Mouse (Mus musculus): ENCODE measurements around the gene Ube2cbp. TPM values are rescaled to one million over a fixed set of nuclear protein-coding genes. Genes with fewer than 3 reads are reported as not detected.

The Ube2cbp gene
- polyA plus RNA-seq (2016; fragmentation: Nextera tagmentation; extraction: Ambion mirVana): 4.6 and 5.0 TPM in 2 replicates

- 2% methylated on average over 70 of the region's 70 CpGs for whole genome bisulfite sequencing
- ATAC-seq (ENCODE audit: insufficient number of reproducible peaks, low FRiP score): peak; percentile 85
- peak within 1 kb of the TSS; percentile 68 for H3K4me2 ChIP-seq
Observed at GRCm38 (mm10) chr9:86464151-86465105, at the start of gene Ube2cbp. Gene Ube2cbp, minus strand, starts transcription at chr9:86464950.

GRCm38 (mm10) chr9:86514390-86514789 is 49.6 kb upstream of the Ube2cbp start:
- H3K9ac ChIP-seq: no peak overlapping the region
- H3K4me2 ChIP-seq: no peak overlapping the region
- H3K4me3 ChIP-seq: no peak overlapping the region
- no peaks in the 10 kb centered on the region for H3K9me3 ChIP-seq (replicated peaks)
- no peak for ATAC-seq (ENCODE audit: insufficient number of reproducible peaks, low FRiP score)
- 62% methylated on average over 3 of the region's 3 CpGs for WGBS
- H3K27ac ChIP-seq (ENCODE audit: poor library complexity, severe bottlenecking): no peak overlapping the region
- 0 out of 2 replicates have a peak, but pooled peaks cover 3% of the 10 kb centered on the region for H3K4me1 ChIP-seq (replicated peaks)
- no peaks in the 10 kb centered on the region for H3K27me3 ChIP-seq (replicated peaks)
- H3K36me3 ChIP-seq: peaks cover 36% of the 10 kb centered on the region

More at GRCm38 (mm10) chr9:86464151-86465105, at the start of gene Ube2cbp:
- Histone ChIP-seq H3K4me3 (peak within 1 kb of the TSS; percentile 61), H3K4me1 (replicated peaks) (peaks cover 6% of the 10 kb centered on the region; the same call in 1 of the 2 replicates), H3K27ac (ENCODE audit: poor library complexity, severe bottlenecking) (peak within 1 kb of the TSS; percentile 48; the same call in 1 of the 2 replicates), H3K36me3 (no peaks in the 10 kb centered on the region), H3K9me3 (replicated peaks) (no peaks in the 10 kb centered on the region), H3K9ac (peak within 1 kb of the TSS; percentile 77), H3K27me3 (replicated peaks) (peaks cover 3% of the 10 kb centered on the region; the same call in 1 of the 2 replicates)

GRCm38 (mm10) chr9:86513733-86514132 is 49.0 kb upstream of the Ube2cbp start:
- no peak overlapping the region for H3K9ac ChIP-seq
- H3K27ac ChIP-seq (ENCODE audit: poor library complexity, severe bottlenecking): no peak overlapping the region
- H3K4me2 ChIP-seq: no peak overlapping the region
- peaks cover 36% of the 10 kb centered on the region for H3K36me3 ChIP-seq
- no peaks in the 10 kb centered on the region for H3K9me3 ChIP-seq (replicated peaks)
- 67% methylated on average over 5 of the region's 5 CpGs for WGBS
- H3K4me1 ChIP-seq (replicated peaks): 0 out of 2 replicates have a peak, but pooled peaks cover 3% of the 10 kb centered on the region
- no peak overlapping the region for H3K4me3 ChIP-seq
- H3K27me3 ChIP-seq (replicated peaks): no peaks in the 10 kb centered on the region
- no peak for ATAC-seq (ENCODE audit: insufficient number of reproducible peaks, low FRiP score)

GRCm38 (mm10) chr9:86507437-86507836 is 42.7 kb upstream of the Ube2cbp start:
- no peaks in the 10 kb centered on the region for H3K27me3 ChIP-seq (replicated peaks)
- ATAC-seq (ENCODE audit: insufficient number of reproducible peaks, low FRiP score): no peak

GRCm38 (mm10) chr9:86499083-86499482 is 34.3 kb upstream of the Ube2cbp start:
- Histone ChIP-seq H3K27ac (ENCODE audit: poor library complexity, severe bottlenecking) (no peak overlapping the region), H3K9ac (no peak overlapping the region), H3K36me3 (peaks cover 21% of the 10 kb centered on the region), H3K4me3 (no peak overlapping the region), H3K9me3 (replicated peaks) (no peaks in the 10 kb centered on the region), H3K4me1 (replicated peaks) (no peaks in the 10 kb centered on the region), H3K27me3 (replicated peaks) (no peaks in the 10 kb centered on the region), H3K4me2 (no peak overlapping the region)
- no peak for ATAC-seq (ENCODE audit: insufficient number of reproducible peaks, low FRiP score)
- WGBS: 83% methylated on average over 3 of the region's 3 CpGs

More at GRCm38 (mm10) chr9:86507437-86507836, 42.7 kb upstream of the Ube2cbp start:
- Histone ChIP-seq H3K27ac (ENCODE audit: poor library complexity, severe bottlenecking) (no peak overlapping the region), H3K4me1 (replicated peaks) (no peaks in the 10 kb centered on the region), H3K4me3 (no peak overlapping the region), H3K4me2 (no peak overlapping the region), H3K36me3 (peaks cover 12% of the 10 kb centered on the region), H3K9me3 (replicated peaks) (no peaks in the 10 kb centered on the region), H3K9ac (no peak overlapping the region)
- 79% methylated on average over 4 of the region's 4 CpGs for WGBS

DNA sequence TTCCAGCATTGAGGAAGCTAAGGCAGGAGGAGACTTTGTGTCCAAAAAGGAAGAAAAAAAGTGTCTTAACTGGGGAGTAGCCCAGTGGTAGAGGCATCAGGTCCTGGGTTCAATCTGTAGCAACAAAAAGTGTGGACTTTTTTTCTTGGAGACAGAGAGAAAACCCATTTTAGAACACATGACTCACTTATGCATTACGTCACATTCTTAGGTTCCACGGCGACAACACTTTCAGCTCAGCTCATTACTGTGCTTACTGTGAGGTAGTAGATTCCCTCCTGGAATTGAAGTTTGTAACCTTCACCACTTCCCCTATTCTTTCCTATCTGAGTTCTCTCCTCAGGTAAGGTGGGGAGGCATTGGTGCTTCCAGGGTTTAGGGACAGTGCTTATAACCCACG is 31.5 kb upstream of the Ube2cbp start:
- Histone ChIP-seq H3K4me1 (replicated peaks) (no peaks in the 10 kb centered on the region), H3K4me3 (no peak overlapping the region), H3K4me2 (no peak overlapping the region), H3K36me3 (peaks cover 26% of the 10 kb centered on the region; the same call in 1 of the 2 replicates), H3K27ac (ENCODE audit: poor library complexity, severe bottlenecking) (no peak overlapping the region), H3K27me3 (replicated peaks) (no peaks in the 10 kb centered on the region), H3K9me3 (replicated peaks) (no peaks in the 10 kb centered on the region), H3K9ac (no peak overlapping the region)
- 94% methylated on average over 4 of the region's 4 CpGs for WGBS
- no peak for ATAC-seq (ENCODE audit: insufficient number of reproducible peaks, low FRiP score)

- H3K36me3 ChIP-seq: peaks cover 24% of the 10 kb centered on the region
- no peak for ATAC-seq (ENCODE audit: insufficient number of reproducible peaks, low FRiP score)
- H3K27me3 ChIP-seq (replicated peaks): no peaks in the 10 kb centered on the region
- no peak overlapping the region for H3K4me2 ChIP-seq
- no peak overlapping the region for H3K27ac ChIP-seq (ENCODE audit: poor library complexity, severe bottlenecking)
- 85% methylated on average over 2 of the region's 2 CpGs for whole genome bisulfite sequencing
- no peaks in the 10 kb centered on the region for H3K9me3 ChIP-seq (replicated peaks)
- H3K4me1 ChIP-seq (replicated peaks): no peaks in the 10 kb centered on the region
- no peak overlapping the region for H3K4me3 ChIP-seq
- no peak overlapping the region for H3K9ac ChIP-seq
Observed at GRCm38 (mm10) chr9:86491740-86492139, 27.0 kb upstream of the Ube2cbp start.

GRCm38 (mm10) chr9:86482236-86482635 is 17.5 kb upstream of the Ube2cbp start:
- H3K4me2 ChIP-seq: no peak overlapping the region
- ATAC-seq (ENCODE audit: insufficient number of reproducible peaks, low FRiP score): no peak
- no peak overlapping the region for H3K9ac ChIP-seq
- no peaks in the 10 kb centered on the region for H3K9me3 ChIP-seq (replicated peaks)
- H3K4me1 ChIP-seq (replicated peaks): peaks cover 11% of the 10 kb centered on the region
- 82% methylated on average over 1 of the region's 1 CpGs for WGBS
- H3K36me3 ChIP-seq: no peaks in the 10 kb centered on the region
- H3K27me3 ChIP-seq (replicated peaks): no peaks in the 10 kb centered on the region
- no peak overlapping the region for H3K27ac ChIP-seq (ENCODE audit: poor library complexity, severe bottlenecking)
- H3K4me3 ChIP-seq: no peak overlapping the region

- Histone ChIP-seq H3K27me3 (replicated peaks) (no peaks in the 10 kb centered on the region), H3K4me3 (no peak overlapping the region), H3K4me2 (no peak overlapping the region), H3K9me3 (replicated peaks) (no peaks in the 10 kb centered on the region), H3K27ac (ENCODE audit: poor library complexity, severe bottlenecking) (no peak overlapping the region; the same call in 1 of the 2 replicates), H3K36me3 (no peaks in the 10 kb centered on the region), H3K4me1 (replicated peaks) (peaks cover 11% of the 10 kb centered on the region), H3K9ac (no peak overlapping the region)
- no peak for ATAC-seq (ENCODE audit: insufficient number of reproducible peaks, low FRiP score)
- 62% methylated on average over 5 of the region's 5 CpGs for WGBS
Observed at GRCm38 (mm10) chr9:86478414-86479093, 13.8 kb upstream of the Ube2cbp start.

GRCm38 (mm10) chr9:86476763-86477162 is 12.0 kb upstream of the Ube2cbp start:
- 77% methylated on average over 5 of the region's 5 CpGs for WGBS
- ATAC-seq (ENCODE audit: insufficient number of reproducible peaks, low FRiP score): no peak
- peaks cover 11% of the 10 kb centered on the region for H3K4me1 ChIP-seq (replicated peaks)

DNA sequence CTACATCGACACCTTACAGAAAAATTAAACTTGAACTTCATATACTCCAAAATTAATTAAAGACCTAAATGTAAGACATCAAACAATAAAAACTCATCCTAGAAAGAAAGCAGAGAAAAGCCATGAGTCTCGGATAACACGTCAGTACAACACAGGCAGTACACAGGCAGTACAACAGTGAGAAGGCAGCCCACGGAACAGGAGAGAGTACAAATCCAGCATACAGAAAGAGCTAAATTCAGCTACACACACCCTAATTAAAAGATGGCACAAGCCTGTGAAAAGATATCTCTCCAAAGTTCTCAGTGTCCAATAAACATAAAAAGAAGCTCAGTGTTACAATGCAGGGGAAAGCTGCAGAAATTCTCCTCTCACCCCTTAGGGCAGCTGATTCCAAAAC is 11.2 kb upstream of the Ube2cbp start:
- Histone ChIP-seq H3K27me3 (replicated peaks) (no peaks in the 10 kb centered on the region), H3K4me1 (replicated peaks) (peaks cover 11% of the 10 kb centered on the region), H3K9me3 (replicated peaks) (no peaks in the 10 kb centered on the region), H3K36me3 (no peaks in the 10 kb centered on the region), H3K27ac (ENCODE audit: poor library complexity, severe bottlenecking) (no peak overlapping the region), H3K4me2 (no peak overlapping the region), H3K9ac (no peak overlapping the region), H3K4me3 (no peak overlapping the region)
- WGBS: 92% methylated on average over 4 of the region's 4 CpGs
- no peak for ATAC-seq (ENCODE audit: insufficient number of reproducible peaks, low FRiP score)

More at GRCm38 (mm10) chr9:86476763-86477162, 12.0 kb upstream of the Ube2cbp start:
- Histone ChIP-seq H3K27me3 (replicated peaks) (no peaks in the 10 kb centered on the region), H3K9me3 (replicated peaks) (no peaks in the 10 kb centered on the region), H3K4me3 (no peak overlapping the region), H3K4me2 (no peak overlapping the region), H3K27ac (ENCODE audit: poor library complexity, severe bottlenecking) (no peak overlapping the region), H3K9ac (no peak overlapping the region), H3K36me3 (no peaks in the 10 kb centered on the region)

Measured in heart, embryonic 12.5 days (tissue).